Mouse (Mus musculus): ENCODE results near the gene Slc10a7. TPM values are rescaled to one million over a fixed set of nuclear protein-coding genes. Genes with fewer than 3 reads are reported as not detected.
A peak's percentile ranks its signal among the peaks of the same experiment; 100 is the strongest.
"Not testable (repeated sequence)": the region's sequence is repeated elsewhere in the genome, so short reads cannot be mapped to it uniquely, and the experiment has no call there.

Gene Slc10a7
- total RNA-seq, 1 experiment from 2014 or later = 16.6 TPM

- DNase-seq = not testable (repeated sequence)
Observed at GRCm38 (mm10) chr8:78545153-78545817, 36.1 kb downstream of the Slc10a7 start.

GRCm38 (mm10) chr8:78549971-78550751, 41.0 kb downstream of the Slc10a7 start:
- DNase-seq = no peak

GRCm38 (mm10) chr8:78550752-78551134, 41.6 kb downstream of the Slc10a7 start:
- no peak for DNase-seq

GRCm38 (mm10) chr8:78555817-78556216, 46.7 kb downstream of the Slc10a7 start:
- DNase-seq = no peak

- no peak for DNase-seq
Observed at GRCm38 (mm10) chr8:78556773-78557434, 47.8 kb downstream of the Slc10a7 start.

- no peak for DNase-seq
Observed at GRCm38 (mm10) chr8:78561620-78562019, 52.5 kb downstream of the Slc10a7 start.

- DNase-seq = no peak
Observed at GRCm38 (mm10) chr8:78563466-78564058, 54.4 kb downstream of the Slc10a7 start.

- no peak for DNase-seq
Observed at GRCm38 (mm10) chr8:78564200-78564599, 55.1 kb downstream of the Slc10a7 start.

GRCm38 (mm10) chr8:78568196-78568595, 59.0 kb downstream of the Slc10a7 start:
- DNase-seq = no peak

GRCm38 (mm10) chr8:78571528-78571927, 62.4 kb downstream of the Slc10a7 start:
- DNase-seq = no peak

- no peak for DNase-seq
Observed at GRCm38 (mm10) chr8:78574207-78574606, 65.1 kb downstream of the Slc10a7 start.

GRCm38 (mm10) chr8:78577569-78577968, 68.4 kb downstream of the Slc10a7 start:
- DNase-seq = no peak

- DNase-seq = no peak
Observed at GRCm38 (mm10) chr8:78578036-78578435, 68.9 kb downstream of the Slc10a7 start.

GRCm38 (mm10) chr8:78584011-78584776, 75.0 kb downstream of the Slc10a7 start:
- DNase-seq = no peak

GRCm38 (mm10) chr8:78584863-78585262, 75.7 kb downstream of the Slc10a7 start:
- DNase-seq = peak; percentile 10

GRCm38 (mm10) chr8:78595481-78595908, 86.3 kb downstream of the Slc10a7 start:
- peak; percentile 78 for DNase-seq

GRCm38 (mm10) chr8:78598237-78598636, 89.1 kb downstream of the Slc10a7 start:
- DNase-seq = peak; percentile 58

- DNase-seq = no peak
Observed at GRCm38 (mm10) chr8:78603084-78603483, 93.9 kb downstream of the Slc10a7 start.

GRCm38 (mm10) chr8:78604426-78604825, 95.3 kb downstream of the Slc10a7 start:
- DNase-seq = peak; percentile 73

- no peak for DNase-seq
Observed at GRCm38 (mm10) chr8:78609301-78609700, 100.2 kb downstream of the Slc10a7 start.

GRCm38 (mm10) chr8:78611019-78611418, 101.9 kb downstream of the Slc10a7 start:
- no peak for DNase-seq

- no peak for DNase-seq
Observed at GRCm38 (mm10) chr8:78622362-78622761, 113.2 kb downstream of the Slc10a7 start.

Data from adrenal gland, postnatal 14 days (tissue).